Comparison of ENCODE assay signal across 16 mouse cellular contexts in the genomic region with DNA sequence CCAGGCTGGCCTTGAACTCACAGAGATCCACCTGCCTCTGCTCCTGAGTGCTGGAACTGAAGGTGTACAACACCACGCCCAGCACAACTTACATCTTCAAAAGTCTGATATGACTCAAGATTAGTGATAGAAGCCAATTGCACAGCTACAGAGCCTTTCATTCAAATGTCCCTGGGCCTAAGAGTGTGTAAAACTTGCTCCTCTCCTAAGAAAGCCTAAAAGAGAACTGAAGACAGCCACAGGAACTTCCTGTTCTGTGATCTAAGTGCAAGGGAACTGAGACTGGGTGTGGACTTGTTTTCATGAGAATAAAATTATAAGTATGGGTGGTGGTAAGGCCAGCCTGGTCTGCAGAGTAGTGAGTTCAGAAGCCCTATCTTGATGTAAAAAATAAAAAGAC. TPM values are rescaled to one million over a fixed set of nuclear protein-coding genes. Genes with fewer than 3 reads are reported as not detected.
DNase-seq lines count a peak whose midpoint lies in the region; ATAC-seq and TF ChIP-seq lines count a peak whose summit lies in the region.
"Had no signal": no experiment of that assay in that cellular context is flagged by ENCODE, and none has a peak within 500 bp of the region (broad histone marks: within the 10 kb centered on the region; RNA-seq: fewer than 3 reads in every experiment).

No protein-coding gene starts in this region.

- H3K9me3 ChIP-seq in embryonic facial prominence, embryonic 10.5 days = no peaks in the 10 kb centered on the region
- H3K9me3 ChIP-seq: embryonic facial prominence, embryonic 12.5 days; limb, embryonic 10.5 days had no signal

- H3K4me3 ChIP-seq in lung, adult 2 months (replicated peaks; ENCODE audit: extremely low read depth, low read depth, low read length) = no peak overlapping the region
- H3K4me3 ChIP-seq in embryonic facial prominence, embryonic 10.5 days = no peak overlapping the region
- H3K4me3 ChIP-seq: embryonic facial prominence, embryonic 12.5 days; limb, embryonic 10.5 days had no signal

- TF ChIP-seq POLR2A in lung, adult 2 months (IDR thresholded peaks at IDR 0.05; ENCODE audit: borderline replicate concordance, extremely low read depth, low read depth, low read length) = no peak

- peak; percentile 58 for DNase-seq in lung, postnatal 36 days
- DNase-seq in lung, adult 2 months = no peak
- peak; percentile 65 for DNase-seq in CD4-positive, CD25-positive, alpha-beta regulatory T cell, adult 2 months (ENCODE audit: low read depth, low spot score)
- DNase-seq in T-cell, adult 2 months (ENCODE audit: low spot score) = peak; percentile 67
- DNase-seq in embryonic facial prominence, embryonic 10.5 days (ENCODE audit: low spot score) = no peak
- no peak for DNase-seq in kidney, adult 8-10 months
- no peak for DNase-seq in layer of hippocampus, postnatal 36 days
- DNase-seq: adrenal gland, postnatal 14 days; cerebellum, postnatal 25 days; heart, postnatal 10 days; kidney, postnatal 14 days; right cerebral cortex, postnatal 4 days had no signal

- peak; percentile 64 for ATAC-seq in megakaryocyte progenitor cell, adult 5-6 weeks (replicated peaks; ENCODE audit: poor library complexity)
- ATAC-seq: hindbrain, postnatal 0 days had no signal

- H3K4me1 ChIP-seq in lung, adult 2 months (ENCODE audit: control insufficient read depth, insufficient read depth, low read length) = peaks cover 6% of the 10 kb centered on the region; the same call in 1 of the 2 replicates
- peaks cover 39% of the 10 kb centered on the region for H3K4me1 ChIP-seq in embryonic facial prominence, embryonic 10.5 days

- peaks cover 38% of the 10 kb centered on the region for H3K27me3 ChIP-seq in embryonic facial prominence, embryonic 10.5 days (replicated peaks; ENCODE audit: low read depth, poor library complexity, severe bottlenecking)

- no peaks in the 10 kb centered on the region for H3K36me3 ChIP-seq in embryonic facial prominence, embryonic 10.5 days (replicated peaks)
- H3K36me3 ChIP-seq: embryonic facial prominence, embryonic 12.5 days; limb, embryonic 10.5 days had no signal

- TF ChIP-seq CTCF in lung, adult 2 months (IDR thresholded peaks at IDR 0.05; ENCODE audit: insufficient read depth, low read length) = no peak

- WGBS in lung, adult 2 months = 81% methylated on average over 1 of the region's 1 CpGs
- 94% methylated on average over 1 of the region's 1 CpGs for WGBS in embryonic facial prominence, embryonic 10.5 days

- H3K27ac ChIP-seq in embryonic facial prominence, embryonic 10.5 days (replicated peaks) = no peak overlapping the region
- H3K27ac ChIP-seq: embryonic facial prominence, embryonic 12.5 days; hindbrain, postnatal 0 days; limb, embryonic 10.5 days had no signal

RNA-seq across cellular contexts. Expression of gene Kdm7a, which starts 52.5 kb away (rescaled TPM):
- 2.7 and 4.0 TPM in 2 replicates for polyA plus RNA-seq in lung, adult 2 months (2012; rRNA removed)
- 11.4 and 12.5 TPM in 2 replicates for total RNA-seq in megakaryocyte progenitor cell, adult 5-6 weeks (2015)
- total RNA-seq in megakaryocyte progenitor cell, adult 5-6 weeks (2017) = 9.0 and 11.4 TPM in 2 replicates
- 9.5 and 11.1 TPM in 2 replicates for polyA plus RNA-seq in embryonic facial prominence, embryonic 10.5 days (2016; fragmentation: Nextera tagmentation; extraction: Ambion mirVana)
- total RNA-seq in layer of hippocampus, postnatal 36 days (2021) = 10 to 100 TPM; 57.2 to 64.2 TPM

Comparison
In these comparisons a context has a peak if more than half of its experiments do, and no peak if none do; other contexts are left out.
1. DNase-seq: peak in lung, postnatal 36 days (single experiment), CD4-positive, CD25-positive, alpha-beta regulatory T cell, adult 2 months (single experiment) and T-cell, adult 2 months (single experiment); none in lung, adult 2 months (single experiment), embryonic facial prominence, embryonic 10.5 days (single experiment), kidney, adult 8-10 months (0 of 2) and layer of hippocampus, postnatal 36 days (0 of 2).
2. RNA of gene Kdm7a, which starts 52.5 kb away (total RNA-seq): 57.2 to 64.2 TPM in layer of hippocampus, postnatal 36 days; 9.0 to 12.5 TPM in megakaryocyte progenitor cell, adult 5-6 weeks; every median in the first group is over 4 times any median in the second.